Mouse (Mus musculus) embryonic facial prominence, embryonic 13.5 days (tissue): Measurements from ENCODE around the gene Gab1. TPM values are rescaled to one million over a fixed set of nuclear protein-coding genes. Genes with fewer than 3 reads are reported as not detected.

Source experiments
- ATAC-seq: fragments of 200-750 bp; cut with Nextera tagmentation; 2 replicates; pipeline ENCODE4 v1.8.0; 2017; ENCODE audit warnings: low read depth; ENCODE audit not compliant: insufficient number of reproducible peaks, insufficient read depth, low FRiP score, low TSS enrichment
- H3K27ac ChIP-seq: fragments of 300-500 bp; sonication (generic); 2 replicates; pipeline ENCODE4 v1.5.1; 2015; ENCODE audit warnings: moderate library complexity, mild to moderate bottlenecking, inconsistent platforms
- H3K27me3 ChIP-seq: fragments of 300-500 bp; sonication (generic); 2 replicates; pipeline ENCODE4 v1.6.1; 2015; ENCODE audit warnings: mild to moderate bottlenecking, inconsistent platforms
- H3K36me3 ChIP-seq: fragments of 300-500 bp; sonication (generic); 2 replicates; pipeline ENCODE4 v1.6.1; 2015; ENCODE audit warnings: mild to moderate bottlenecking, inconsistent platforms
- H3K4me1 ChIP-seq: fragments of 300-500 bp; sonication (generic); 2 replicates; pipeline ENCODE4 v1.6.1; 2015; ENCODE audit warnings: inconsistent platforms
- H3K4me2 ChIP-seq: fragments of 300-500 bp; sonication (generic); 2 replicates; pipeline ENCODE4 v1.6.1; 2015; ENCODE audit warnings: moderate library complexity, mild to moderate bottlenecking, inconsistent platforms
- H3K4me3 ChIP-seq: fragments of 300-500 bp; sonication (generic); 2 replicates; pipeline ENCODE4 v1.5.1; 2015; ENCODE audit warnings: mild to moderate bottlenecking, inconsistent platforms
- H3K9ac ChIP-seq: fragments of 300-500 bp; sonication (generic); 2 replicates; pipeline ENCODE4 v1.6.1; 2015; ENCODE audit warnings: mild to moderate bottlenecking, inconsistent platforms
- H3K9me3 ChIP-seq: fragments of 300-500 bp; sonication (generic); 2 replicates; pipeline ENCODE4 v1.6.1; 2016; ENCODE audit warnings: inconsistent platforms
- WGBS: fragments of 180-500 bp; shearing (Covaris S2); methylation state at CpG from one replicate; pipeline ENCODE4 v1.1.7; 2015; ENCODE audit warnings: mixed read lengths; 5-methylcytosine and 5-hydroxymethylcytosine counted together
- polyA plus RNA-seq: library from polyadenylated mRNA; unstranded; fragments of >200 nt; fragmentation: Nextera tagmentation; extraction: Ambion mirVana; gene quantifications from 2 replicates; pipeline ENCODE4 v1.2.1, GENCODE M21; 2015

Gab1 gene
- 22.2 and 22.7 TPM in 2 replicates for polyA plus RNA-seq

GRCm38 (mm10) chr8:80880196-80881106 is at the start of gene Gab1:
Gab1 (minus strand) TSS chr8:80880519.
- peak; percentile 97 for ATAC-seq
- Histone ChIP-seq H3K4me3 (peak within 1 kb of the TSS; percentile 72), H3K9ac (peak within 1 kb of the TSS; percentile 88), H3K9me3 (no peaks in the 10 kb centered on the region), H3K27ac (peak within 1 kb of the TSS; percentile 99), H3K27me3 (no peaks in the 10 kb centered on the region), H3K4me1 (peaks cover 19% of the 10 kb centered on the region), H3K36me3 (no peaks in the 10 kb centered on the region), H3K4me2 (peak within 1 kb of the TSS; percentile 70)
- 1% methylated on average over 68 of the region's 70 CpGs for WGBS

- H3K27me3 ChIP-seq, result no peaks in the 10 kb centered on the region
- H3K4me1 ChIP-seq, result no peaks in the 10 kb centered on the region
- H3K9me3 ChIP-seq, result no peaks in the 10 kb centered on the region
- no peak overlapping the region for H3K9ac ChIP-seq
- no peak for ATAC-seq
- no peak overlapping the region for H3K4me3 ChIP-seq
- H3K4me2 ChIP-seq, result no peak overlapping the region
- H3K27ac ChIP-seq, result no peak overlapping the region
- no peaks in the 10 kb centered on the region for H3K36me3 ChIP-seq
These were observed 48.5 kb upstream of the Gab1 start for GRCm38 (mm10) chr8:80928770-80929169.

- H3K4me3 ChIP-seq, result no peak overlapping the region
- no peaks in the 10 kb centered on the region for H3K9me3 ChIP-seq
- H3K27ac ChIP-seq, result no peak overlapping the region
- H3K4me1 ChIP-seq, result peaks cover 4% of the 10 kb centered on the region; the same call in 1 of the 2 replicates
- no peak overlapping the region for H3K9ac ChIP-seq
- ATAC-seq, result no peak
- no peak overlapping the region for H3K4me2 ChIP-seq
- 83% methylated on average over 9 of the region's 9 CpGs for WGBS
- H3K36me3 ChIP-seq, result no peaks in the 10 kb centered on the region
- H3K27me3 ChIP-seq, result no peaks in the 10 kb centered on the region
These were observed 43.5 kb upstream of the Gab1 start for GRCm38 (mm10) chr8:80923794-80924316.

- ATAC-seq, result no peak
- Histone ChIP-seq H3K9ac (no peak overlapping the region), H3K27ac (no peak overlapping the region), H3K4me2 (no peak overlapping the region), H3K4me1 (peaks cover 4% of the 10 kb centered on the region; the same call in 1 of the 2 replicates), H3K4me3 (no peak overlapping the region), H3K9me3 (no peaks in the 10 kb centered on the region), H3K36me3 (no peaks in the 10 kb centered on the region), H3K27me3 (no peaks in the 10 kb centered on the region)
- 58% methylated on average over 6 of the region's 6 CpGs for WGBS
These were observed 42.3 kb upstream of the Gab1 start for GRCm38 (mm10) chr8:80922642-80923041.

- Histone ChIP-seq H3K9ac (no peak overlapping the region), H3K27me3 (no peaks in the 10 kb centered on the region), H3K9me3 (no peaks in the 10 kb centered on the region), H3K36me3 (no peaks in the 10 kb centered on the region), H3K4me3 (no peak overlapping the region), H3K4me1 (peaks cover 4% of the 10 kb centered on the region; the same call in 1 of the 2 replicates), H3K4me2 (no peak overlapping the region), H3K27ac (no peak overlapping the region)
- ATAC-seq, result no peak
- 77% methylated on average over 4 of the region's 4 CpGs for WGBS
These were observed 38.8 kb upstream of the Gab1 start for GRCm38 (mm10) chr8:80919130-80919529.

GRCm38 (mm10) chr8:80918531-80918930 is 38.2 kb upstream of the Gab1 start:
- Histone ChIP-seq H3K9ac (no peak overlapping the region), H3K4me1 (peaks cover 4% of the 10 kb centered on the region; the same call in 1 of the 2 replicates), H3K4me3 (no peak overlapping the region), H3K4me2 (no peak overlapping the region), H3K9me3 (no peaks in the 10 kb centered on the region), H3K27me3 (no peaks in the 10 kb centered on the region), H3K27ac (no peak overlapping the region), H3K36me3 (no peaks in the 10 kb centered on the region)
- WGBS, result 89% methylated on average over 6 of the region's 6 CpGs
- no peak for ATAC-seq

GRCm38 (mm10) chr8:80916463-80917235 is 36.3 kb upstream of the Gab1 start:
- ATAC-seq, result no peak
- Histone ChIP-seq H3K4me1 (peaks cover 6% of the 10 kb centered on the region; the same call in 1 of the 2 replicates), H3K27me3 (no peaks in the 10 kb centered on the region), H3K4me2 (no peak overlapping the region), H3K4me3 (no peak overlapping the region), H3K9ac (no peak overlapping the region), H3K27ac (no peak overlapping the region), H3K9me3 (no peaks in the 10 kb centered on the region), H3K36me3 (no peaks in the 10 kb centered on the region)
- 77% methylated on average over 11 of the region's 11 CpGs for WGBS

GRCm38 (mm10) chr8:80913016-80913748 is 32.9 kb upstream of the Gab1 start:
- 95% methylated on average over 1 of the region's 1 CpGs for WGBS
- peaks cover 10% of the 10 kb centered on the region; the same call in 1 of the 2 replicates for H3K4me1 ChIP-seq
- no peak overlapping the region for H3K9ac ChIP-seq
- H3K27ac ChIP-seq, result peak overlapping the region; percentile 64
- H3K4me2 ChIP-seq, result no peak overlapping the region
- H3K27me3 ChIP-seq, result no peaks in the 10 kb centered on the region
- ATAC-seq, result 0 out of 2 replicates have a peak, but pooled peaks have one; percentile 32
- no peak overlapping the region for H3K4me3 ChIP-seq
- no peaks in the 10 kb centered on the region for H3K36me3 ChIP-seq
- H3K9me3 ChIP-seq, result no peaks in the 10 kb centered on the region

GRCm38 (mm10) chr8:80911400-80911799 is 31.1 kb upstream of the Gab1 start:
- H3K27ac ChIP-seq, result no peak overlapping the region
- peaks cover 14% of the 10 kb centered on the region; the same call in 1 of the 2 replicates for H3K4me1 ChIP-seq
- no peak overlapping the region for H3K4me3 ChIP-seq
- WGBS, result 71% methylated on average over 5 of the region's 5 CpGs
- no peaks in the 10 kb centered on the region for H3K27me3 ChIP-seq
- no peaks in the 10 kb centered on the region for H3K9me3 ChIP-seq
- no peak for ATAC-seq
- no peak overlapping the region for H3K4me2 ChIP-seq
- H3K9ac ChIP-seq, result no peak overlapping the region
- no peaks in the 10 kb centered on the region for H3K36me3 ChIP-seq

GRCm38 (mm10) chr8:80908262-80908907 is 28.1 kb upstream of the Gab1 start:
- H3K4me2 ChIP-seq, result no peak overlapping the region
- no peaks in the 10 kb centered on the region for H3K36me3 ChIP-seq
- no peak for ATAC-seq
- no peak overlapping the region for H3K4me3 ChIP-seq
- H3K9ac ChIP-seq, result no peak overlapping the region
- H3K27ac ChIP-seq, result no peak overlapping the region
- H3K4me1 ChIP-seq, result peaks cover 14% of the 10 kb centered on the region; the same call in 1 of the 2 replicates
- 65% methylated on average over 6 of the region's 6 CpGs for WGBS
- H3K9me3 ChIP-seq, result no peaks in the 10 kb centered on the region
- H3K27me3 ChIP-seq, result no peaks in the 10 kb centered on the region
